Mouse (Mus musculus): ENCODE measurements around the gene A930017K11Rik. TPM values are rescaled to one million over a fixed set of nuclear protein-coding genes. Genes with fewer than 3 reads are reported as not detected.
A peak's percentile ranks its signal among the peaks of the same experiment; 100 is the strongest.

A930017K11Rik gene
- polyA plus RNA-seq (2015; fragmentation: Nextera tagmentation; extraction: Ambion mirVana): 0.13 and 0.16 TPM in 2 replicates

GRCm38 (mm10) chr17:25951803-25952623 lies at the start of gene A930017K11Rik:
A930017K11Rik (minus strand) TSS chr17:25952565.
- Histone ChIP-seq H3K27ac (ENCODE audit: low read length) (no peak within 1 kb of the TSS), H3K9ac (ENCODE audit: low read depth, low read length) (peak within 1 kb of the TSS; percentile 24; the same call in 1 of the 2 replicates), H3K4me3 (ENCODE audit: low read depth, low read length) (peak within 1 kb of the TSS; percentile 52), H3K27me3 (ENCODE audit: control insufficient read depth, insufficient read depth, low read depth, low read length) (peaks cover 42% of the 10 kb centered on the region), H3K9me3 (replicated peaks; ENCODE audit: control insufficient read depth, low read length) (no peaks in the 10 kb centered on the region), H3K36me3 (ENCODE audit: control insufficient read depth, insufficient read depth) (no peaks in the 10 kb centered on the region), H3K4me2 (ENCODE audit: low read depth, low read length) (peak within 1 kb of the TSS; percentile 74), H3K4me1 (ENCODE audit: control insufficient read depth, low read depth, low read length) (peaks cover 33% of the 10 kb centered on the region)
- 3% methylated on average over 58 of the region's 58 CpGs for WGBS (ENCODE audit: insufficient replicate concordance)
- ATAC-seq (ENCODE audit: low read depth): no peak

GRCm38 (mm10) chr17:25998425-25998824 lies 46.1 kb upstream of the A930017K11Rik start:
- no peak overlapping the region for H3K27ac ChIP-seq (ENCODE audit: low read length)
- H3K4me1 ChIP-seq (ENCODE audit: control insufficient read depth, low read depth, low read length): peaks cover 2% of the 10 kb centered on the region
- H3K4me3 ChIP-seq (ENCODE audit: low read depth, low read length): no peak overlapping the region
- H3K9ac ChIP-seq (ENCODE audit: low read depth, low read length): no peak overlapping the region
- no peak for ATAC-seq (ENCODE audit: low read depth)
- H3K36me3 ChIP-seq (ENCODE audit: control insufficient read depth, insufficient read depth): no peaks in the 10 kb centered on the region
- H3K9me3 ChIP-seq (replicated peaks; ENCODE audit: control insufficient read depth, low read length): no peaks in the 10 kb centered on the region
- H3K4me2 ChIP-seq (ENCODE audit: low read depth, low read length): no peak overlapping the region
- H3K27me3 ChIP-seq (ENCODE audit: control insufficient read depth, insufficient read depth, low read depth, low read length): no peaks in the 10 kb centered on the region
- WGBS (ENCODE audit: insufficient replicate concordance): 74% methylated on average over 11 of the region's 11 CpGs

- WGBS (ENCODE audit: insufficient replicate concordance): 44% methylated on average over 3 of the region's 3 CpGs
- no peaks in the 10 kb centered on the region for H3K36me3 ChIP-seq (ENCODE audit: control insufficient read depth, insufficient read depth)
- ATAC-seq (ENCODE audit: low read depth): peak; percentile 50; the same call in 1 of the 2 replicates
Observed at GRCm38 (mm10) chr17:25993489-25993888, 41.1 kb upstream of the A930017K11Rik start.

GRCm38 (mm10) chr17:25992274-25992673 lies 39.9 kb upstream of the A930017K11Rik start:
- Histone ChIP-seq H3K9ac (ENCODE audit: low read depth, low read length) (no peak overlapping the region), H3K27ac (ENCODE audit: low read length) (no peak overlapping the region), H3K4me1 (ENCODE audit: control insufficient read depth, low read depth, low read length) (peaks cover 11% of the 10 kb centered on the region), H3K27me3 (ENCODE audit: control insufficient read depth, insufficient read depth, low read depth, low read length) (no peaks in the 10 kb centered on the region), H3K4me2 (ENCODE audit: low read depth, low read length) (no peak overlapping the region), H3K36me3 (ENCODE audit: control insufficient read depth, insufficient read depth) (no peaks in the 10 kb centered on the region), H3K9me3 (replicated peaks; ENCODE audit: control insufficient read depth, low read length) (no peaks in the 10 kb centered on the region), H3K4me3 (ENCODE audit: low read depth, low read length) (no peak overlapping the region)
- 88% methylated on average over 4 of the region's 4 CpGs for WGBS (ENCODE audit: insufficient replicate concordance)
- no peak for ATAC-seq (ENCODE audit: low read depth)

More at GRCm38 (mm10) chr17:25993489-25993888, 41.1 kb upstream of the A930017K11Rik start:
- H3K9me3 ChIP-seq (replicated peaks; ENCODE audit: control insufficient read depth, low read length): no peaks in the 10 kb centered on the region
- no peak overlapping the region for H3K4me3 ChIP-seq (ENCODE audit: low read depth, low read length)
- H3K4me1 ChIP-seq (ENCODE audit: control insufficient read depth, low read depth, low read length): peaks cover 11% of the 10 kb centered on the region
- H3K27me3 ChIP-seq (ENCODE audit: control insufficient read depth, insufficient read depth, low read depth, low read length): no peaks in the 10 kb centered on the region
- no peak overlapping the region for H3K9ac ChIP-seq (ENCODE audit: low read depth, low read length)
- no peak overlapping the region for H3K4me2 ChIP-seq (ENCODE audit: low read depth, low read length)
- no peak overlapping the region for H3K27ac ChIP-seq (ENCODE audit: low read length)

- H3K9ac ChIP-seq (ENCODE audit: low read depth, low read length): no peak overlapping the region
- no peaks in the 10 kb centered on the region for H3K36me3 ChIP-seq (ENCODE audit: control insufficient read depth, insufficient read depth)
- WGBS (ENCODE audit: insufficient replicate concordance): 24% methylated on average over 5 of the region's 5 CpGs
- no peaks in the 10 kb centered on the region for H3K27me3 ChIP-seq (ENCODE audit: control insufficient read depth, insufficient read depth, low read depth, low read length)
- no peak for ATAC-seq (ENCODE audit: low read depth)
- H3K4me2 ChIP-seq (ENCODE audit: low read depth, low read length): no peak overlapping the region
- no peak overlapping the region for H3K27ac ChIP-seq (ENCODE audit: low read length)
- peaks cover 17% of the 10 kb centered on the region for H3K4me1 ChIP-seq (ENCODE audit: control insufficient read depth, low read depth, low read length)
- H3K9me3 ChIP-seq (replicated peaks; ENCODE audit: control insufficient read depth, low read length): no peaks in the 10 kb centered on the region
- no peak overlapping the region for H3K4me3 ChIP-seq (ENCODE audit: low read depth, low read length)
Observed at GRCm38 (mm10) chr17:25990331-25990730, 38.0 kb upstream of the A930017K11Rik start.

- WGBS (ENCODE audit: insufficient replicate concordance): under 1% methylated on average over 91 of the region's 91 CpGs
- Histone ChIP-seq H3K27ac (ENCODE audit: low read length) (peak within 1 kb of the TSS; percentile 67), H3K9ac (ENCODE audit: low read depth, low read length) (peak within 1 kb of the TSS; percentile 73), H3K4me1 (ENCODE audit: control insufficient read depth, low read depth, low read length) (peaks cover 28% of the 10 kb centered on the region), H3K9me3 (replicated peaks; ENCODE audit: control insufficient read depth, low read length) (no peaks in the 10 kb centered on the region), H3K4me2 (ENCODE audit: low read depth, low read length) (peak within 1 kb of the TSS; percentile 86), H3K36me3 (ENCODE audit: control insufficient read depth, insufficient read depth) (no peaks in the 10 kb centered on the region), H3K4me3 (ENCODE audit: low read depth, low read length) (peak within 1 kb of the TSS; percentile 83), H3K27me3 (ENCODE audit: control insufficient read depth, insufficient read depth, low read depth, low read length) (no peaks in the 10 kb centered on the region)
- peak; percentile 98 for ATAC-seq (ENCODE audit: low read depth)
Observed at GRCm38 (mm10) chr17:25985306-25986294, 33.2 kb upstream of the A930017K11Rik start, which contains the start of gene Capn15. Capn15 (minus strand) TSS chr17:25985796.

GRCm38 (mm10) chr17:25984556-25985305 lies 32.4 kb upstream of the A930017K11Rik start:
- Histone ChIP-seq H3K4me2 (ENCODE audit: low read depth, low read length) (peak overlapping the region; percentile 86), H3K36me3 (ENCODE audit: control insufficient read depth, insufficient read depth) (no peaks in the 10 kb centered on the region), H3K27me3 (ENCODE audit: control insufficient read depth, insufficient read depth, low read depth, low read length) (no peaks in the 10 kb centered on the region), H3K9me3 (replicated peaks; ENCODE audit: control insufficient read depth, low read length) (no peaks in the 10 kb centered on the region), H3K4me3 (ENCODE audit: low read depth, low read length) (peak overlapping the region; percentile 83), H3K27ac (ENCODE audit: low read length) (peak overlapping the region; percentile 67), H3K9ac (ENCODE audit: low read depth, low read length) (peak overlapping the region; percentile 73), H3K4me1 (ENCODE audit: control insufficient read depth, low read depth, low read length) (peaks cover 22% of the 10 kb centered on the region)
- ATAC-seq (ENCODE audit: low read depth): no peak; the same call in 1 of the 2 replicates
- 11% methylated on average over 17 of the region's 17 CpGs for WGBS (ENCODE audit: insufficient replicate concordance)

GRCm38 (mm10) chr17:25984066-25984465 lies 31.7 kb upstream of the A930017K11Rik start:
- Histone ChIP-seq H3K27me3 (ENCODE audit: control insufficient read depth, insufficient read depth, low read depth, low read length) (no peaks in the 10 kb centered on the region), H3K27ac (ENCODE audit: low read length) (no peak overlapping the region), H3K9me3 (replicated peaks; ENCODE audit: control insufficient read depth, low read length) (no peaks in the 10 kb centered on the region), H3K4me2 (ENCODE audit: low read depth, low read length) (peak overlapping the region; percentile 86), H3K4me3 (ENCODE audit: low read depth, low read length) (peak overlapping the region; percentile 83), H3K36me3 (ENCODE audit: control insufficient read depth, insufficient read depth) (no peaks in the 10 kb centered on the region), H3K4me1 (ENCODE audit: control insufficient read depth, low read depth, low read length) (peaks cover 27% of the 10 kb centered on the region), H3K9ac (ENCODE audit: low read depth, low read length) (no peak overlapping the region; the same call in 1 of the 2 replicates)
- WGBS (ENCODE audit: insufficient replicate concordance): 97% methylated on average over 1 of the region's 1 CpGs
- no peak for ATAC-seq (ENCODE audit: low read depth)

Data from liver, embryonic 16.5 days (tissue).